ENCODE assay signal across 10 mouse cellular contexts in the genomic region with DNA sequence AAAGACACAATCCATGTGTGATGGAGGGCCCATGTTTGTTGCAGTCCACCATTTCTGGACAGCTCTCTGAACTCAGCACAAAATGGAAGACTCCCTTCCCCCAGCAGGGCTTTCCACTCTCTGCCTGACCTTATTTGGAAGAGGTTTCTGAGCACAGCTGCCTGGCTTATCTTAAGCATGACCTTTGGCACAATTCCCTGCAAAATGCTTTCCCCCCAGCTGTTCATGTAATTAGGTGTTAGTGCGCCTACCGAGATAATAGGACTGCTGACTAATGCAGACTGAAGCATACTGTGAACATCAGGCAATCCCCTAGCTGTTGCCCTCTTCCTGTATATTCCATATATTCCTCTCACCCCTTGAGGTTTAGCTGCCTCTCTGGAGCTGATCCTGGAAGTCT. TPM values are rescaled to one million over a fixed set of nuclear protein-coding genes. Genes with fewer than 3 reads are reported as not detected.
A peak's percentile ranks its signal among the peaks of the same experiment; 100 is the strongest.
DNase-seq lines count a peak whose midpoint lies in the region; ATAC-seq lines count a peak whose summit lies in the region.
"Had no signal": no experiment of that assay in that cellular context is flagged by ENCODE, and none has a peak within 500 bp of the region (broad histone marks: within the 10 kb centered on the region; RNA-seq: fewer than 3 reads in every experiment).

No protein-coding gene starts in this region.

- intact Hi-C loops in heart, postnatal 36 days (cut with DNase I) = loop anchor here (10.0 kb wide), 1 partner anchor 146 kb away; the partner anchor contains the start of gene Jade3

- peak; percentile 72 for ATAC-seq in megakaryocyte progenitor cell, adult 5-6 weeks (replicated peaks; ENCODE audit: poor library complexity)

- DNase-seq in adrenal gland, adult 8-10 months = peak; percentile 11
- DNase-seq in adrenal gland, adult 18-20 months (ENCODE audit: low spot score in 2 of 2) = no peak
- peak; percentile 58 for DNase-seq in embryo, embryonic 10 days (ENCODE audit: low spot score)
- peak; percentile 9 to 15 for DNase-seq in heart, postnatal 36 days
- no peak for DNase-seq in kidney, adult 8-10 months
- no peak for DNase-seq in urinary bladder, adult 18-20 months (ENCODE audit: low spot score in 2 of 2)
- no peak for DNase-seq in thymus, postnatal 4 days
- DNase-seq: B cell, adult 2 months; cerebellum, adult 9-11 months had no signal

RNA-seq across cellular contexts. Expression of gene Rgn, which starts 21.4 kb away (rescaled TPM):
- total RNA-seq in adrenal gland, adult 8-10 months (2022) = 1 to 10 TPM; 2.7 to 3.8 (median 3.7) TPM
- 1 to 10 TPM in 1 of 2 experiments, under 1 TPM in 1; 0.67 to 3.4 TPM for total RNA-seq in adrenal gland, adult 18-20 months (2021)
- under 1 TPM; 0.31 to 0.38 TPM for total RNA-seq in heart, postnatal 36 days (2021)
- not detected in 2 replicates for total RNA-seq in megakaryocyte progenitor cell, adult 5-6 weeks (2015)
- total RNA-seq in megakaryocyte progenitor cell, adult 5-6 weeks (2017) = not detected in 2 replicates

RNA-seq across cellular contexts. Expression of gene Rbm10, which starts 46.3 kb away (rescaled TPM):
- total RNA-seq in adrenal gland, adult 8-10 months (2022) = 10 to 100 TPM; 29.0 to 41.2 (median 40.0) TPM
- total RNA-seq in adrenal gland, adult 18-20 months (2021) = 10 to 100 TPM; 37.6 to 38.5 TPM
- 10 to 100 TPM; 19.5 to 20.1 TPM for total RNA-seq in heart, postnatal 36 days (2021)
- 28.4 and 32.0 TPM in 2 replicates for total RNA-seq in megakaryocyte progenitor cell, adult 5-6 weeks (2015)
- total RNA-seq in megakaryocyte progenitor cell, adult 5-6 weeks (2017) = 66.3 and 82.3 TPM in 2 replicates

RNA-seq across cellular contexts. Expression of gene Ndufb11, which starts 46.4 kb away (rescaled TPM):
- 100 to 1,000 TPM; 217 to 320 (median 257) TPM for total RNA-seq in adrenal gland, adult 8-10 months (2022)
- total RNA-seq in adrenal gland, adult 18-20 months (2021) = 100 to 1,000 TPM; 330 to 353 TPM
- 100 to 1,000 TPM; 685 to 742 TPM for total RNA-seq in heart, postnatal 36 days (2021)
- total RNA-seq in megakaryocyte progenitor cell, adult 5-6 weeks (2015) = 161 and 171 TPM in 2 replicates
- 75.1 and 84.7 TPM in 2 replicates for total RNA-seq in megakaryocyte progenitor cell, adult 5-6 weeks (2017)

Comparison
In these comparisons a context has a peak if more than half of its experiments do, and no peak if none do; other contexts are left out.
1. DNase-seq: peak in adrenal gland, adult 8-10 months (single experiment), embryo, embryonic 10 days (single experiment) and heart, postnatal 36 days (2 of 2); none in adrenal gland, adult 18-20 months (0 of 2), kidney, adult 8-10 months (0 of 2), urinary bladder, adult 18-20 months (0 of 2) and thymus, postnatal 4 days (single experiment).